Mouse (Mus musculus) kidney, adult 2 months (tissue): ENCODE measurements around the gene Plekha7.

Experiments
- CTCF ChIP-seq: fragments of 200-500 bp; conservative IDR thresholded peaks from 2 replicates; pipeline ENCODE4 v1.5.1; 2011; ENCODE audit warnings: low read depth, mild to moderate bottlenecking, control low read depth, low read length, moderate library complexity, mixed read lengths; ENCODE audit not compliant: insufficient read depth, insufficient read length
- POLR2A ChIP-seq: fragments of 200-500 bp; IDR thresholded peaks from one replicate; pipeline ENCODE4 v1.6.1; 2011; ENCODE audit warnings: low read depth, low read length, control low read depth

DNA sequence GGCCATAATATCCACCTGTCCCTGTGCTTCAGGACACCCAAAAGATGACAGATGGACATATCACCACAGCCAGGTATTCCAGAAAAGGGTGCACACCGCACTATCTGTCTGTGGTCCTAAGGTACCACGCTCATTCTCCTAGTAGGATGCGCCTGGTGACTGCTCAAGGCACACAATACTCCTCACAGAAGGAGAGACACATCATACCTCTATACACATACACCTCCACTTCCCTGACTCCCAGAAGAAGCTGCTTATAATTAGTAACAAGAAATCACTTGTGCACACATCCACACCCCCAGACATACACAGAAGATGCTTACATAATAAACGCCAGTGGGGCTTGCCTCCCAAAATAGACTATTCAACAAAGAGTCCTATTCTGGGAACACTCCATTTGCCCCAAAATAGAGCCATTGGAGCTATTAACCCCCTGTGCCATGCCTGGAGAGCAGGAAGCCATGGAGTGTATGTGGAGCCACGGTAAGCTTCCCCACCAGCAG, 126.7 kb downstream of the Plekha7 start:
- no peak for TF ChIP-seq CTCF
- TF ChIP-seq POLR2A, result no peak
